ENCODE assay signal across 10 mouse cellular contexts in the genomic region with DNA sequence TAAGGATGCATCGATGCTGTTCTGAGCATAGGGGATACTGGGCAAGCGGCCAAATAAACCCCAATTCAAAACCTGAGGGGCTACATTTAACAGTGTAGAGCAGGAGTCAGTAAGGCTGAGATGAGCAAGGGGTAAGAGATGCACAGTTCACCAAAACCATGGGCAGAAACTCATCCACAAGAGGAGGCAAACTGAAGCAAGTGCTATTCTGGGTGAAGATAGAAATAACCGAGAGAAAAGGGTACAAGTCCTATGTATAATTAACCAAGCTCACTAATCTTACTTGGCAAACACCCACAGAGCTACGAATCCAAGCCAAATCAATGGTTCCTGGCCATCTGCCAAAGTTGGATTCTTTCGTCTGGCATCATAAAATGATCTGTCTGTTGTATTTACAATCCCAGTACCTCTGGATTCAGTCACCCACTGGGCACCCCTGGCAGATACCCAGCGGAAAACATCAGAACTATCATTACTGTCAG. TPM values are rescaled to one million over a fixed set of nuclear protein-coding genes. Genes with fewer than 3 reads are reported as not detected.
A peak's percentile ranks its signal among the peaks of the same experiment; 100 is the strongest.
DNase-seq lines count a peak whose midpoint lies in the region; ATAC-seq and TF ChIP-seq lines count a peak whose summit lies in the region.
"Had no signal": no experiment of that assay in that cellular context is flagged by ENCODE, and none has a peak within 500 bp of the region (broad histone marks: within the 10 kb centered on the region; RNA-seq: fewer than 3 reads in every experiment).

No protein-coding gene starts in this region.

- no peak overlapping the region for H3K27ac ChIP-seq in heart, embryonic 11.5 days (ENCODE audit: low read depth, low read length)
- no peak overlapping the region for H3K27ac ChIP-seq in lung, postnatal 0 days (ENCODE audit: low read length)
- H3K27ac ChIP-seq in intestine, postnatal 0 days (ENCODE audit: low read depth, low read length), result peak overlapping the region; percentile 70
- H3K27ac ChIP-seq: neural tube, embryonic 12.5 days had no signal

- H3K4me3 ChIP-seq in heart, embryonic 11.5 days (ENCODE audit: low read depth, low read length), result no peak overlapping the region
- no peak overlapping the region for H3K4me3 ChIP-seq in lung, postnatal 0 days (ENCODE audit: low read depth, low read length)
- no peak overlapping the region for H3K4me3 ChIP-seq in intestine, postnatal 0 days (ENCODE audit: low read depth, low read length)
- H3K4me3 ChIP-seq: neural tube, embryonic 12.5 days had no signal

- TF ChIP-seq CTCF in lung, postnatal 0 days (IDR thresholded peaks at IDR 0.05), result no peak
- TF ChIP-seq CTCF in intestine, postnatal 0 days (IDR thresholded peaks at IDR 0.05; ENCODE audit: low read depth), result no peak

- no peak for TF ChIP-seq EP300 in lung, postnatal 0 days (IDR thresholded peaks at IDR 0.05)

- H3K4me2 ChIP-seq in heart, embryonic 11.5 days, result peak overlapping the region; percentile 15; the same call in 1 of the 2 replicates
- H3K4me2 ChIP-seq in lung, postnatal 0 days (replicated peaks; ENCODE audit: low read depth, low read length), result peak overlapping the region; percentile 23
- peak overlapping the region; percentile 55 for H3K4me2 ChIP-seq in intestine, postnatal 0 days (replicated peaks; ENCODE audit: low read depth)
- H3K4me2 ChIP-seq: neural tube, embryonic 12.5 days had no signal

- H3K36me3 ChIP-seq in heart, embryonic 11.5 days (ENCODE audit: control insufficient read depth, insufficient read depth, low read length), result no peaks in the 10 kb centered on the region
- no peaks in the 10 kb centered on the region for H3K36me3 ChIP-seq in lung, postnatal 0 days (ENCODE audit: insufficient read depth, low read length)
- H3K36me3 ChIP-seq in intestine, postnatal 0 days (ENCODE audit: control insufficient read depth, insufficient read depth), result no peaks in the 10 kb centered on the region
- H3K36me3 ChIP-seq: neural tube, embryonic 12.5 days had no signal

- H3K4me1 ChIP-seq in heart, embryonic 11.5 days (ENCODE audit: control insufficient read depth, insufficient read depth, low read length), result peaks cover 14% of the 10 kb centered on the region
- peaks cover 40% of the 10 kb centered on the region; the same call in 1 of the 2 replicates for H3K4me1 ChIP-seq in lung, postnatal 0 days (ENCODE audit: insufficient read depth, low read depth, low read length)
- H3K4me1 ChIP-seq in intestine, postnatal 0 days (replicated peaks; ENCODE audit: control insufficient read depth, insufficient read depth, low read length), result peaks cover 9% of the 10 kb centered on the region

- 59% methylated on average over 6 of the region's 6 CpGs for WGBS in heart, embryonic 11.5 days (ENCODE audit: insufficient replicate concordance)
- WGBS in lung, postnatal 0 days, result 32% methylated on average over 6 of the region's 6 CpGs
- 26% methylated on average over 6 of the region's 6 CpGs for WGBS in intestine, postnatal 0 days

- peaks cover 3% of the 10 kb centered on the region; the same call in 1 of the 2 replicates for H3K27me3 ChIP-seq in heart, embryonic 11.5 days (ENCODE audit: control insufficient read depth, insufficient read depth, low read length)
- no peaks in the 10 kb centered on the region for H3K27me3 ChIP-seq in lung, postnatal 0 days (replicated peaks; ENCODE audit: insufficient read depth, low read length)
- H3K27me3 ChIP-seq in intestine, postnatal 0 days (replicated peaks; ENCODE audit: control insufficient read depth, insufficient read depth, low read length), result no peaks in the 10 kb centered on the region

- DNase-seq in heart, adult 8-10 months (ENCODE audit: low spot score), result no peak
- no peak for DNase-seq in lung, postnatal 0 days (ENCODE audit: low spot score)
- no peak for DNase-seq in lung, postnatal 14 days
- DNase-seq in retina, embryonic 14.5 days (ENCODE audit: low spot score), result peak; percentile 16
- DNase-seq in spleen, postnatal 14 days (ENCODE audit: low spot score in 2 of 2), result no peak
- DNase-seq in adrenal gland, adult 2 months, result no peak

- ATAC-seq in heart, embryonic 11.5 days (replicated peaks; ENCODE audit: insufficient number of reproducible peaks, low FRiP score, low TSS enrichment), result no peak
- no peak for ATAC-seq in lung, postnatal 0 days
- peak; percentile 54 for ATAC-seq in intestine, postnatal 0 days
- ATAC-seq: inflammation-experienced regulatory T-cells, adult 6 months had no signal

- H3K9me3 ChIP-seq in heart, embryonic 11.5 days (replicated peaks; ENCODE audit: control insufficient read depth, low read length), result no peaks in the 10 kb centered on the region
- H3K9me3 ChIP-seq in lung, postnatal 0 days (ENCODE audit: low read length), result no peaks in the 10 kb centered on the region
- H3K9me3 ChIP-seq in intestine, postnatal 0 days (ENCODE audit: control insufficient read depth), result no peaks in the 10 kb centered on the region
- H3K9me3 ChIP-seq: neural tube, embryonic 12.5 days had no signal

- no peak overlapping the region for H3K9ac ChIP-seq in heart, embryonic 11.5 days (ENCODE audit: low read depth, low read length)
- H3K9ac ChIP-seq in lung, postnatal 0 days (replicated peaks; ENCODE audit: low read depth), result no peak overlapping the region
- H3K9ac ChIP-seq in intestine, postnatal 0 days (ENCODE audit: low read depth, low read length), result no peak overlapping the region
- H3K9ac ChIP-seq: neural tube, embryonic 12.5 days had no signal

RNA-seq across cellular contexts. Expression of gene Egln3, which starts 6.3 kb away (rescaled TPM):
- 6.8 and 7.9 TPM in 2 replicates for polyA plus RNA-seq in heart, embryonic 11.5 days (2014; fragmentation: Nextera tagmentation; extraction: Ambion mirVana)
- 100 to 1,000 TPM in 2 of 4 experiments, 10 to 100 TPM in 2; 67.8 to 139 (median 92.1) TPM for total RNA-seq in heart, adult 8-10 months (2022)
- 5.2 and 5.4 TPM in 2 replicates for polyA plus RNA-seq in lung, postnatal 0 days (2015; fragmentation: Nextera tagmentation; extraction: Ambion mirVana)
- polyA plus RNA-seq in intestine, postnatal 0 days (2015; fragmentation: Nextera tagmentation; extraction: Ambion mirVana), result 39.2 and 41.9 TPM in 2 replicates
- total RNA-seq in adrenal gland, adult 2 months (2021), result 1 to 10 TPM; 5.2 to 7.9 TPM
- 2.1 and 4.9 TPM in 2 replicates for polyA plus RNA-seq in adrenal gland, adult 2 months (2012; rRNA removed)
